Mouse (Mus musculus) embryonic facial prominence, embryonic 14.5 days (tissue): Measurements from ENCODE around the gene E330034G19Rik. TPM values are rescaled to one million over a fixed set of nuclear protein-coding genes. Genes with fewer than 3 reads are reported as not detected.

Source experiments
- ATAC-seq: fragments of 200-750 bp; cut with Nextera tagmentation; 2 replicates; pipeline ENCODE4 v1.8.0; 2017; ENCODE audit warnings: low read depth, moderate number of reproducible peaks, moderate TSS enrichment
- DNase-seq: peaks from one replicate; pipeline ENCODE4 v3.0.0-alpha.2; 2015; ENCODE audit warnings: low spot score
- H3K27ac ChIP-seq: fragments of 300-500 bp; sonication (generic); replicated peaks from 2 replicates; pipeline ENCODE4 v1.5.1; 2014; ENCODE audit warnings: low read depth, mild to moderate bottlenecking, low read length, moderate library complexity
- H3K27me3 ChIP-seq: fragments of 300-500 bp; sonication (generic); replicated peaks from 2 replicates; pipeline ENCODE4 v1.6.1; 2014; ENCODE audit warnings: low read length; ENCODE audit not compliant: control insufficient read depth, insufficient read depth
- H3K36me3 ChIP-seq: fragments of 300-500 bp; sonication (generic); 2 replicates; pipeline ENCODE4 v1.6.1; 2014; ENCODE audit warnings: low read length, mixed read lengths; ENCODE audit not compliant: control insufficient read depth, insufficient read depth
- H3K4me1 ChIP-seq: fragments of 300-500 bp; sonication (generic); 2 replicates; pipeline ENCODE4 v1.6.1; 2014; ENCODE audit warnings: antibody characterized with exemption, low read length; ENCODE audit not compliant: control insufficient read depth, insufficient read depth
- H3K4me2 ChIP-seq: fragments of 300-500 bp; sonication (generic); 2 replicates; pipeline ENCODE4 v1.6.1; 2014; ENCODE audit warnings: low read depth, mild to moderate bottlenecking, low read length, moderate library complexity, mixed read lengths
- H3K4me3 ChIP-seq: fragments of 300-500 bp; sonication (generic); 2 replicates; pipeline ENCODE4 v1.5.1; 2014; ENCODE audit warnings: low read depth, mild to moderate bottlenecking, low read length
- H3K9ac ChIP-seq: fragments of 300-500 bp; sonication (generic); 2 replicates; pipeline ENCODE4 v1.6.1; 2014; ENCODE audit warnings: low read depth, mild to moderate bottlenecking, low read length, moderate library complexity, mixed read lengths
- H3K9me3 ChIP-seq: fragments of 300-500 bp; sonication (generic); 2 replicates; pipeline ENCODE4 v1.6.1; 2016; ENCODE audit warnings: low read length; ENCODE audit not compliant: control insufficient read depth
- WGBS: fragments of 180-500 bp; shearing (Covaris S2); extraction: QIAGEN DNeasy Blood & Tissue Kit; methylation state at CpG from one replicate; pipeline ENCODE4 v1.1.7; 2014; 5-methylcytosine and 5-hydroxymethylcytosine counted together
- polyA plus RNA-seq: library from polyadenylated mRNA; unstranded; fragments of >200 nt; fragmentation: Nextera tagmentation; extraction: Ambion mirVana; gene quantifications from 2 replicates; pipeline ENCODE4 v1.2.1, GENCODE M21; 2014

Gene E330034G19Rik
- polyA plus RNA-seq, 1 experiment from 2014 or later = not detected

DNA sequence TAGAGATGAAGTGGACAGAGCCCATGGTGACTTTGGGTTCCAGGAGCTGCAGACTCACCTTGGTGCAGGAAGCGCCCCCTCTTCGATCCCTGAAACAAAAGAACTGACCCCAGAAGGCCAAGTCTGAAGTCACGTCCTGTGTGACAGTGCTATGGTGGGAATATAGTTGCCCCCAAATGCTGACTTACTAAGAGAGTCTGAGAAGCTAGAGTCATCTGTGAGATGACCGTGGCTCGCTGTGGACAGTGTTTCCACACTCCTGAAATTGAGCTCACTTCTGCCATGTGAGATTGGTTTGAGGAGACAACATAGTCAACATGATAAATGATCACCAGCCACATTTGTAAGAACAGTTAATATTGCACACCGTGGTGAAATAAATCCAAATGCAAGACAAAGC lies 30.6 kb upstream of the E330034G19Rik start:
- Histone ChIP-seq H3K27ac (peak overlapping the region; percentile 84), H3K9me3 (no peaks in the 10 kb centered on the region), H3K4me2 (no peak overlapping the region), H3K4me1 (peaks cover 27% of the 10 kb centered on the region), H3K4me3 (no peak overlapping the region), H3K36me3 (no peaks in the 10 kb centered on the region), H3K9ac (no peak overlapping the region), H3K27me3 (no peaks in the 10 kb centered on the region)
- DNase-seq (no peak), ATAC-seq (no peak)
- 57% methylated on average over 6 of the region's 6 CpGs for WGBS

DNA sequence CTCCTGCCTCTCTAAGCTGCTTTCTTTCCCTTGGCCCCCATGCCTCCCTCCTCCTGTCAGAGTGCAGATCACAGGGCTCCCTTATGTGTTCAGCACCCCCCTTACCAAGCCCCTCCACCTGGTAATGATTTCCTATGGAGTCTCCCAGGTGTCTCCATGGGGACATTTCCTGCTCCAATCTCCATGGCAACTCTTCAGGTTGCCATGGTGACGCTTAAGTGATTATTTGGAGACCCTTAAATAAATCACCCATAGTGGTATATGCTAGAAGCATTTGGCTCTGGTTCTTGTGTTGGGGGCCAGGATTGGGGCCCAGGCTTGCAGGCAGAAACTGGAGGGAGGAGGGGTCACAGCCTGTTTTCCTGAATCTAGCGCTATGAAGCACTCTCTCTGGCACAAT lies 30.1 kb upstream of the E330034G19Rik start:
- no peak overlapping the region for H3K4me3 ChIP-seq
- DNase-seq (peak; percentile 91), ATAC-seq (peak; percentile 95)
- H3K27ac ChIP-seq = peak overlapping the region; percentile 84
- WGBS = 25% methylated on average over 2 of the region's 2 CpGs
- H3K9me3 ChIP-seq = no peaks in the 10 kb centered on the region
- H3K4me2 ChIP-seq = peak overlapping the region; percentile 0; the same call in 1 of the 2 replicates
- H3K9ac ChIP-seq = no peak overlapping the region
- no peaks in the 10 kb centered on the region for H3K27me3 ChIP-seq
- H3K4me1 ChIP-seq = peaks cover 27% of the 10 kb centered on the region
- no peaks in the 10 kb centered on the region for H3K36me3 ChIP-seq

DNA sequence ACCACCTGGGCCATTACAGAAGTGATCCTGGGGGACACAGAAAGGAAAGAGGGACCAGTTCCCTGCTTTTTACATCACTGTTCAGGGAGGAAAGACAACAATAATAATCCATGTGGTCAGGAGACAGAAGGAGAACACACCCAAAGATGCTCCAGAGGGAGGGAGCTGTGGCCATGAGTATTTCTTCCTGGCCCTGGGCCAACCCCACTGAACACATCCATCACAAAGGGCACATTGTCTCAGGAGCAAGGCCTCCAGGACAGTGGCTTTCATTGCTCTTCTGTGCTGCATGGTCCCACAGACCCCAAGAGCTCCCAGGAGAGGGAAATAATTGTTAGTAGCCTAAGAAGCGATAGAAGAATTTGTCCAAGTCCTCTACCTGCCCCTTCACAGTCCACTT lies 23.4 kb upstream of the E330034G19Rik start:
- no peaks in the 10 kb centered on the region for H3K36me3 ChIP-seq
- H3K4me1 ChIP-seq = no peaks in the 10 kb centered on the region
- ATAC-seq = no peak
- H3K9ac ChIP-seq = no peak overlapping the region
- DNase-seq = no peak
- WGBS = 56% methylated on average over 1 of the region's 1 CpGs
- no peaks in the 10 kb centered on the region for H3K9me3 ChIP-seq
- no peak overlapping the region for H3K27ac ChIP-seq
- H3K4me2 ChIP-seq = no peak overlapping the region
- H3K4me3 ChIP-seq = no peak overlapping the region
- no peaks in the 10 kb centered on the region for H3K27me3 ChIP-seq

DNA sequence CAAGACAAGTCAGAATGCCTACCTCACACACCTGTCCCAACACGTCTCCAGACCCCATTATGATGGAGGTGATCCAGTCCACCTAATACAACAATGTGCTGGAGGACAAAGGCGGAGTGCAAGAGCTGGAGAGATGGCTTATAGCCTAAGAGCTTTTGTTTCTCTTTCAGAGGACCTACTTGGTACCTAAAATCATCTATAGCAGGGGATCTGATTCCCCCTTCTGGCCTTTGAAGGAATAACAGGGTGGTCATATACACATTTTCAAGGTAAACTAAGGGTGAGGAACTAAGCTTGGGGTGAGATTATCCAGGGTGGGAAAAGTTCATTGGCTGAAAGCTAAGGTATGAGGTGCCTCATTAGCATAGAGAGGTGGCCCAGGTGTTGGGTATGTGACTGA lies 19.4 kb upstream of the E330034G19Rik start:
- peak; percentile 55 for ATAC-seq
- WGBS = 59% methylated on average over 2 of the region's 2 CpGs

DNA sequence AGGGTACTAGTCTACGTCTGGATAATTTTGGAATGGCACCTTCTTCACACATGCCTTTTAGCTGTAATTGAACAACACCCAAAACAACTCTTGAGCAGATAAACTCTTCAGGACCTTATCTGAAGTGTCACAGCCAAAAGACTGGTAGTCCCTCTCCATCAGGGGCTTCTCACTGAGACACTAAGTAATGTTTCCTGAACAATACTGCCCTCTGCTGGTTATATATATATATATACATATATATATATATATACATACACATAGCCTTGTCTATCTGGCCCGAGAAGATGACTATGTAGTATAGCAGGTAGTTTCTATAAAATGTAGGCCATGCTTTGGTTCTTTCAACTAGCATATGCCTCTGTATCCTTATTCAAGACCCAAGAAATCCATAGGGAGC lies 17.5 kb upstream of the E330034G19Rik start:
- H3K36me3 ChIP-seq = no peaks in the 10 kb centered on the region
- no peak overlapping the region for H3K4me2 ChIP-seq
- no peak overlapping the region for H3K27ac ChIP-seq
- H3K9ac ChIP-seq = no peak overlapping the region
- 49% methylated on average over 2 of the region's 2 CpGs for WGBS
- H3K9me3 ChIP-seq = no peaks in the 10 kb centered on the region
- ATAC-seq (peak; percentile 50), DNase-seq (peak; percentile 71)
- no peak overlapping the region for H3K4me3 ChIP-seq
- no peaks in the 10 kb centered on the region for H3K27me3 ChIP-seq
- no peaks in the 10 kb centered on the region for H3K4me1 ChIP-seq

More for the DNA sequence above, 19.4 kb upstream of the E330034G19Rik start:
- H3K27me3 ChIP-seq = no peaks in the 10 kb centered on the region
- no peak overlapping the region for H3K9ac ChIP-seq
- H3K4me3 ChIP-seq = no peak overlapping the region
- no peaks in the 10 kb centered on the region for H3K9me3 ChIP-seq
- no peaks in the 10 kb centered on the region for H3K36me3 ChIP-seq
- no peak overlapping the region for H3K27ac ChIP-seq
- peak; percentile 63 for DNase-seq
- no peaks in the 10 kb centered on the region for H3K4me1 ChIP-seq
- no peak overlapping the region for H3K4me2 ChIP-seq

DNA sequence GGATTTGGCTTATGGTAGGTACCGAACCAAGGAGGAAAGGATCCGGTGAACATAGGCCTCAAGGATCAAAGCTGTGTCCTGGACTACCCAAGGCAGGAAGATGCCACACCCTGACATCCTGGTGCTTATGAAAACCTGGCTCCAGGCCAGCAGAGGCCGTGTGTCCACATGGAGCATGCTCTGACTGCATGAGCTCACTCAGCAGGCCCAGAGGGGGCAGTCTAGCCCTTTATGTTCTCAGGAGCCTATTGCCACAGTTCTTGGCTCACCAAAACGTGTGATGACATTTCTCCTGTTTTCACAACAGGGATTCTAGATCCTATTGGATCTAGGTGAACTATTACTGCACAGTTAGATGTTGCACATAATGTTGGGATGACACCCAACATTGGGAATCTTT lies 11.7 kb upstream of the E330034G19Rik start:
- H3K27me3 ChIP-seq = no peaks in the 10 kb centered on the region
- no peak overlapping the region for H3K4me3 ChIP-seq
- H3K4me2 ChIP-seq = no peak overlapping the region
- H3K9ac ChIP-seq = no peak overlapping the region
- no peak overlapping the region for H3K27ac ChIP-seq
- ATAC-seq (no peak), DNase-seq (no peak)
- H3K4me1 ChIP-seq = no peaks in the 10 kb centered on the region
- WGBS = 62% methylated on average over 4 of the region's 4 CpGs
- no peaks in the 10 kb centered on the region for H3K9me3 ChIP-seq
- no peaks in the 10 kb centered on the region for H3K36me3 ChIP-seq

DNA sequence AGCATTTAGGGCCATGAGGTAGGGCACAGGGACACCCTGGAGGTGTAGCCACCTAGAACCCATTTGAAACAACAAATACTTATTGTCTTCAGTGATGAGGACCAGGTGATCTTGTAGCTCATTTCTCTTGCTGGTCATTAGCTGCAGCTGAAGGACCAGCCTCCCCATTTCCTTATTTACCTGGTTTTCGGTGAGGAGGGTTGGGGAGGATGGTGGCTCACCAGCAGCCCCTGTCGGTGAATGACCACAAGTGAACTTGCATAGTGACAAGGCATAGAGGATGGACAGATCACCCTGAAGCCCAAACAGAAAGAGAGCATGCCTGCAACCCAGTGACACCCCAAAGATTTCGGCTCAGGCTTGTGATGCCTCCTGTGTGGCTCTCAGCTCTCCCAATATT lies 10.7 kb upstream of the E330034G19Rik start:
- no peaks in the 10 kb centered on the region for H3K36me3 ChIP-seq
- H3K27ac ChIP-seq = no peak overlapping the region
- 61% methylated on average over 3 of the region's 3 CpGs for WGBS
- H3K4me2 ChIP-seq = no peak overlapping the region
- H3K9ac ChIP-seq = no peak overlapping the region
- H3K4me3 ChIP-seq = no peak overlapping the region
- no peak for DNase-seq
- no peak for ATAC-seq
- no peaks in the 10 kb centered on the region for H3K4me1 ChIP-seq
- H3K27me3 ChIP-seq = no peaks in the 10 kb centered on the region
- H3K9me3 ChIP-seq = no peaks in the 10 kb centered on the region

DNA sequence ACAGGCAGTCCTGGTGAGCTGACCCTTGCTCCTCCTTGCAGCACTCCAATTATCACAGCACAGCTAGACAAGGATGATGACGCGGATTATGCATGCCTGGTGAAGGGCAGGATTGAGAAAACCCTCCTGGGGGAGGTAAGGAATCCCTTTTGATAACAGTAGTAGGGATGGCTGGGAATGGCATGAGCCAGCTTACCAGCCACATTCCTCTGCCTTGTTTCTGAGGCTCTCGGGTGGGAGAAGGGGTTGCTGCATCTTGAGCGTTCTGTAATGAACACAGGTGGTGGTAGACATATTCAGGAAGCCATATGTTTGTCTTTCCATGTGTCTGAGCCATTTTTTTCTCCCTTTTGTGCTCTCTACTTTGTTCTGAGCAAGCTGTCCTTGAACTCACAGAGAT lies 6.9 kb upstream of the E330034G19Rik start:
- ATAC-seq = no peak
- WGBS = 49% methylated on average over 4 of the region's 4 CpGs
- Histone ChIP-seq H3K4me3 (no peak overlapping the region), H3K4me1 (no peaks in the 10 kb centered on the region), H3K9ac (no peak overlapping the region), H3K9me3 (no peaks in the 10 kb centered on the region), H3K4me2 (no peak overlapping the region), H3K27ac (no peak overlapping the region), H3K27me3 (no peaks in the 10 kb centered on the region), H3K36me3 (no peaks in the 10 kb centered on the region)
- no peak for DNase-seq

DNA sequence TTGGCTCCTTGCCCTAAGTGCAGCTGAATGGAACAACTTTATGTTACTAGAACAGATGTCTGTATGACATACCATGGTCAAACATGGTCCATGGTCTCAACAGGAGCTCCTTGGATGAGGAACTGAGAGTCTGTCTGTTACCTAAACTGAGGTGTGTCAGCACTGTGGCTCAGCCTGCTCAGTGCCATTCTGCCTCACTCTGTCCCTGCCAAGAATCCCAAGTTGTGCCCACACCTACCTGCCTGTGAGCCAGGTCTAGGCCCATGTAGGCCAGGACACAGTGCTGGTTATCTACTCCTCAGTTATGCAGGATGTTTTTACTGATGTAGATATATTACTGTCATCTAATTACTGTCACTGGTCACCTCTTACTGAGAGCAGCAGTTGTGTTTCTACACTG lies 2.3 kb upstream of the E330034G19Rik start:
- no peak for DNase-seq
- H3K27ac ChIP-seq = no peak overlapping the region
- no peak overlapping the region for H3K4me3 ChIP-seq
- no peak overlapping the region for H3K9ac ChIP-seq
- H3K4me2 ChIP-seq = no peak overlapping the region
- no peaks in the 10 kb centered on the region for H3K4me1 ChIP-seq
- ATAC-seq = no peak
- no peaks in the 10 kb centered on the region for H3K9me3 ChIP-seq
- H3K27me3 ChIP-seq = no peaks in the 10 kb centered on the region
- no peaks in the 10 kb centered on the region for H3K36me3 ChIP-seq
